Comparison of ENCODE assay signal across 21 mouse cellular contexts in genomic region chr5:45295134-45295533, GRCm38 (mm10).
DNase-seq lines count a peak whose midpoint lies in the region; TF ChIP-seq lines count a peak whose summit lies in the region.
"Had no signal": no experiment of that assay in that cellular context is flagged by ENCODE, and none has a peak within 500 bp of the region (broad histone marks: within the 10 kb centered on the region; RNA-seq: fewer than 3 reads in every experiment).

No protein-coding gene starts in this region.

- intact Hi-C loops in gastrocnemius, adult 2 months (cut with DNase I) = no loop called here

- H3ac ChIP-seq in myocyte (ENCODE audit: control insufficient read depth, insufficient read length) = no peak overlapping the region

- H3K4me3 ChIP-seq in MEL (ENCODE audit: control insufficient read depth in 1 of 2, insufficient read depth in 1 of 2, low read depth in 2 of 2, low read length in 2 of 2) = peak overlapping the region; percentile 21 to 50; a peak in 3 of 4 replicates
- no peak overlapping the region for H3K4me3 ChIP-seq in embryonic fibroblast, embryonic 13.5 days (ENCODE audit: insufficient read depth, low read length)
- H3K4me3 ChIP-seq in myocyte = peak overlapping the region; percentile 27
- H3K4me3 ChIP-seq in gastrocnemius, adult 2 months = no peak overlapping the region
- H3K4me3 ChIP-seq: forebrain, embryonic 12.5 days; hindbrain, embryonic 15.5 days; midbrain, embryonic 12.5 days had no signal

- TF ChIP-seq POLR2A in MEL (IDR thresholded peaks at IDR 0.05; ENCODE audit: control insufficient read depth in 1 of 2, insufficient read depth in 1 of 2, low read depth in 1 of 2, low read length in 2 of 2, poor library complexity in 1 of 2) (peak in 1 of 2 experiments; percentile 37; a peak in 1 of 4 replicates), myocyte (IDR thresholded peaks at IDR 0.05; ENCODE audit: insufficient read length, low read depth) (no peak)
- no peak for TF ChIP-seq POLR2A in embryonic fibroblast, embryonic 13.5 days (IDR thresholded peaks at IDR 0.05; ENCODE audit: low read depth, low read length)

- peaks cover 21 to 27% of the 10 kb centered on the region in 2 experiments for H3K4me1 ChIP-seq in MEL (ENCODE audit: control insufficient read depth in 1 of 2, insufficient read depth in 2 of 2, low read length in 2 of 2)
- H3K4me1 ChIP-seq in embryonic fibroblast, embryonic 13.5 days (ENCODE audit: control insufficient read depth, insufficient read depth, low read length) = peaks cover 8% of the 10 kb centered on the region
- H3K4me1 ChIP-seq: forebrain, embryonic 12.5 days; hindbrain, embryonic 15.5 days; midbrain, embryonic 12.5 days had no signal

- no peak for TF ChIP-seq RAD21 in MEL (IDR thresholded peaks at IDR 0.05; ENCODE audit: low read depth, low read length)

- peak; percentile 33 to 46; a peak in 1 of 4 replicates for TF ChIP-seq EP300 in MEL (IDR thresholded peaks at IDR 0.05; ENCODE audit: low read depth in 1 of 2, low read length in 2 of 2)

- H3K27ac ChIP-seq in MEL (ENCODE audit: control insufficient read depth, low read depth, low read length) = peak overlapping the region; percentile 69
- peak overlapping the region; percentile 62 for H3K27ac ChIP-seq in embryonic fibroblast, embryonic 13.5 days (ENCODE audit: insufficient read depth, low read length)
- no peak overlapping the region for H3K27ac ChIP-seq in gastrocnemius, adult 2 months
- H3K27ac ChIP-seq: forebrain, embryonic 12.5 days; hindbrain, embryonic 15.5 days; midbrain, embryonic 12.5 days had no signal

- no peaks in the 10 kb centered on the region for H3K27me3 ChIP-seq in MEL (ENCODE audit: control insufficient read depth in 1 of 2, insufficient read depth in 2 of 2, low read length in 2 of 2)
- no peaks in the 10 kb centered on the region for H3K27me3 ChIP-seq in myocyte (ENCODE audit: control insufficient read depth, insufficient read depth, insufficient read length)
- H3K27me3 ChIP-seq: forebrain, embryonic 12.5 days; hindbrain, embryonic 15.5 days; midbrain, embryonic 12.5 days had no signal

- H3K4me2 ChIP-seq in myocyte (ENCODE audit: low read depth) = peak overlapping the region; percentile 59
- H3K4me2 ChIP-seq: forebrain, embryonic 12.5 days; hindbrain, embryonic 15.5 days; midbrain, embryonic 12.5 days had no signal

- H3K9ac ChIP-seq in MEL (ENCODE audit: control insufficient read depth, low read depth, low read length, poor library complexity, severe bottlenecking) = peak overlapping the region; percentile 53
- H3K9ac ChIP-seq: forebrain, embryonic 12.5 days; hindbrain, embryonic 15.5 days; liver, postnatal 0 days; midbrain, embryonic 12.5 days had no signal

- TF ChIP-seq CTCF in MEL (IDR thresholded peaks at IDR 0.05 in 2 of 3, conservative IDR thresholded peaks at IDR 0.05 in 1 of 3; ENCODE audit: control insufficient read depth in 1 of 3, insufficient read depth in 1 of 3, low read depth in 2 of 3, low read length in 3 of 3, poor library complexity in 1 of 3, severe bottlenecking in 1 of 3) = no peak
- TF ChIP-seq CTCF in embryonic fibroblast, embryonic 13.5 days (IDR thresholded peaks at IDR 0.05; ENCODE audit: borderline replicate concordance, insufficient read depth, low read length) = no peak
- no peak for TF ChIP-seq CTCF in gastrocnemius, adult 2 months (IDR thresholded peaks at IDR 0.05)

- H3K9me3 ChIP-seq in MEL (replicated peaks; ENCODE audit: insufficient read depth, low read length) = no peaks in the 10 kb centered on the region
- H3K9me3 ChIP-seq: forebrain, embryonic 12.5 days; G1E; hindbrain, embryonic 15.5 days; midbrain, embryonic 12.5 days had no signal

- DNase-seq in 416B (ENCODE audit: low read depth) (peak; percentile 90), MEL (ENCODE audit: low read depth, low spot score) (peak; percentile 74), adipocyte (ENCODE audit: low spot score) (no peak)
- no peak for DNase-seq in gastrocnemius, adult 2 months
- DNase-seq in cerebellum, adult 11 months = no peak
- DNase-seq: adrenal gland, postnatal 25 days; cerebellum, adult 11-12 months; cerebellum, postnatal 10 days; gastrocnemius, postnatal 14 days; kidney, adult 8-10 months; kidney, postnatal 14 days; liver, postnatal 0 days; right cerebral cortex, postnatal 14 days; spleen, adult 18-20 months; thymus, postnatal 14 days had no signal

- peaks cover 1% of the 10 kb centered on the region; the same call in 1 of the 2 replicates for H3K79me2 ChIP-seq in MEL (ENCODE audit: control insufficient read depth, insufficient read depth, low read length, poor library complexity)
- H3K79me2 ChIP-seq in myocyte (ENCODE audit: control insufficient read depth, insufficient read depth) = peaks cover 14% of the 10 kb centered on the region

- H3K36me3 ChIP-seq in MEL (ENCODE audit: control insufficient read depth in 1 of 2, insufficient read depth in 2 of 2, low read length in 2 of 2) (peaks cover 0 to 54% of the 10 kb centered on the region in 2 experiments; a peak in 2 of 4 replicates), myocyte (ENCODE audit: control insufficient read depth, insufficient read depth) (no peaks in the 10 kb centered on the region)
- H3K36me3 ChIP-seq: forebrain, embryonic 12.5 days; G1E; hindbrain, embryonic 15.5 days; midbrain, embryonic 12.5 days had no signal

TF ChIP-seq in MEL, 35 proteins besides CTCF, POLR2A, EP300 and RAD21:
- TF ChIP-seq NELFE (IDR thresholded peaks at IDR 0.05; ENCODE audit: low read depth, low read length) (peak; percentile 31; the same call in 1 of the 2 replicates), TAL1 (IDR thresholded peaks at IDR 0.05; ENCODE audit: low read length) (no peak), ETS1 (IDR thresholded peaks at IDR 0.05; ENCODE audit: low read depth, low read length) (peak; percentile 85), MAX (IDR thresholded peaks at IDR 0.05; ENCODE audit: low read length) (peak; percentile 54; the same call in 1 of the 2 replicates), JUND (IDR thresholded peaks at IDR 0.05; ENCODE audit: low read depth, low read length) (peak; percentile 88; the same call in 1 of the 2 replicates), SIN3A (IDR thresholded peaks at IDR 0.05; ENCODE audit: low read length) (peak; percentile 45; the same call in 1 of the 2 replicates), TBP (IDR thresholded peaks at IDR 0.05; ENCODE audit: low read depth, low read length) (peak; percentile 63; the same call in 1 of the 2 replicates), ZMIZ1 (IDR thresholded peaks at IDR 0.05; ENCODE audit: low read depth, low read length) (no peak)

TF ChIP-seq in myocyte, 11 proteins besides CTCF, POLR2A, EP300 and RAD21:
- TF ChIP-seq TCF3 (IDR thresholded peaks at IDR 0.05; ENCODE audit: insufficient read length, low read depth) (no peak), TCF12 (IDR thresholded peaks at IDR 0.05; ENCODE audit: insufficient read depth, poor library complexity, severe bottlenecking) (no peak), POLR2AphosphoS2 (IDR thresholded peaks at IDR 0.05; ENCODE audit: insufficient read length, low read depth) (no peak), CEBPB (IDR thresholded peaks at IDR 0.05; ENCODE audit: insufficient read depth, poor library complexity, severe bottlenecking) (peak; percentile 75), MYOD1 (IDR thresholded peaks at IDR 0.05; ENCODE audit: control insufficient read depth in 1 of 3, insufficient read length in 2 of 3, low read depth in 2 of 3) (no peak)
TF ChIP-seq in myocyte: peak in this region for 1.

Comparison
In these comparisons a context has a peak if more than half of its experiments do, and no peak if none do; other contexts are left out.
1. DNase-seq: peak in 416B (single experiment) and MEL (single experiment); none in gastrocnemius, adult 2 months (single experiment), cerebellum, adult 11 months (single experiment) and adipocyte (single experiment).
2. H3K4me3 ChIP-seq: peak in MEL (2 of 2) and myocyte (single experiment); none in embryonic fibroblast, embryonic 13.5 days (single experiment) and gastrocnemius, adult 2 months (single experiment).